Mouse (Mus musculus): ENCODE data around the gene Ypel4.

- TF ChIP-seq CTCF (IDR thresholded peaks at IDR 0.05; ENCODE audit: low read depth) (no peak), EP300 (optimal IDR thresholded peaks at IDR 0.05) (peak; percentile 93)
Observed at GRCm38 (mm10) chr2:84715562-84716361, 18.1 kb upstream of the Ypel4 start.
